Mouse (Mus musculus) forebrain, embryonic 12.5 days (tissue): Measurements from ENCODE around the gene Slc39a1. TPM values are rescaled to one million over a fixed set of nuclear protein-coding genes. Genes with fewer than 3 reads are reported as not detected.

Source experiments
- ATAC-seq: fragments of 200-750 bp; cut with Nextera tagmentation; 2 replicates; pipeline ENCODE4 v1.8.0; 2017; ENCODE audit warnings: moderate TSS enrichment; ENCODE audit not compliant: low FRiP score
- H3K27ac ChIP-seq: fragments of 300-500 bp; sonication (generic); 2 replicates; pipeline ENCODE4 v1.5.1; 2016; ENCODE audit warnings: mild to moderate bottlenecking
- H3K27me3 ChIP-seq: fragments of 300-500 bp; sonication (generic); 2 replicates; pipeline ENCODE4 v1.6.1; 2016; ENCODE audit warnings: mild to moderate bottlenecking
- H3K36me3 ChIP-seq: fragments of 300-500 bp; sonication (generic); replicated peaks from 2 replicates; pipeline ENCODE4 v1.6.1; 2016; ENCODE audit warnings: mild to moderate bottlenecking
- H3K4me1 ChIP-seq: fragments of 300-500 bp; sonication (generic); 2 replicates; pipeline ENCODE4 v1.6.1; 2016
- H3K4me2 ChIP-seq: fragments of 300-500 bp; sonication (generic); 2 replicates; pipeline ENCODE4 v1.6.1; 2016; ENCODE audit warnings: mild to moderate bottlenecking, moderate library complexity
- H3K4me3 ChIP-seq: fragments of 300-500 bp; sonication (generic); replicated peaks from 2 replicates; pipeline ENCODE4 v1.5.1; 2016; ENCODE audit warnings: mild to moderate bottlenecking
- H3K9ac ChIP-seq: fragments of 300-500 bp; sonication (generic); 2 replicates; pipeline ENCODE4 v1.6.1; 2016; ENCODE audit warnings: mild to moderate bottlenecking
- H3K9me3 ChIP-seq: fragments of 300-500 bp; sonication (generic); 2 replicates; pipeline ENCODE4 v1.6.1; 2016
- WGBS: fragments of 180-500 bp; shearing (Covaris S2); methylation state at CpG from one replicate; pipeline ENCODE4 v1.1.7; 2016; 5-methylcytosine and 5-hydroxymethylcytosine counted together
- polyA plus RNA-seq: library from polyadenylated mRNA; unstranded; fragments of >200 nt; fragmentation: Nextera tagmentation; extraction: Ambion mirVana; gene quantifications from 2 replicates; pipeline ENCODE4 v1.2.1, GENCODE M21; 2016

Gene Slc39a1
- polyA plus RNA-seq, 1 experiment from 2014 or later: 32.8 TPM

DNA sequence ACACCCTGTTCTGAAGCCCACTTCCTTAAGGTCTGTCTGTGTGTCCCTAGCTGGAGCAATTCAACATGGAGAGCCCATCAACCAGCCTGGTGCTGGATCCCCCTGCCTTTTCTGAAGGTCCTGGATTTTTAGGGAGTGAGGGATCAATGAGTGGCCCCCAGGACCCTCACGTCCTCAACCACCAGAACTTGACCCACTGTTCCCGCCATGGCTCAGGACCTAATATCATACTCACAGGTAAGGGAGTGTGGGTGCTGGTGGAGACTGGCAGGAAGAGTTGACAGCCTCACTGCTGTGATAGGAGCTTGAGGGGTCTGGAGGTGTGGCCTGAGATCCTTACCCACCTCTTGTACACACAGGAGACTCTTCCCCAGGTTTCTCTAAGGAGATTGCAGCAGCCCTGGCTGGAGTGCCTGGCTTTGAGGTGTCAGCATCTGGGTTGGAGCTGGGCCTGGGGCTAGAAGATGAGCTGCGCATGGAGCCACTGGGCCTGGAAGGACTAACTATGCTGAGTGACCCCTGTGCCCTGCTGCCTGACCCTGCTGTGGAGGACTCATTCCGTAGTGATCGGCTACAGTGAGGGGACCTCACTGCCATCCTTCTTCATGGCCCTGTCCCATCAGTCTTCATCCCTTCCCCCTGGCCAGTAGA is 15.3 kb downstream of the Slc39a1 start:
- Histone ChIP-seq H3K27me3 (no peaks in the 10 kb centered on the region), H3K9ac (no peak overlapping the region), H3K27ac (no peak overlapping the region), H3K4me1 (peaks cover 10% of the 10 kb centered on the region), H3K9me3 (no peaks in the 10 kb centered on the region), H3K4me3 (no peak overlapping the region), H3K36me3 (peaks cover 60% of the 10 kb centered on the region), H3K4me2 (no peak overlapping the region)
- ATAC-seq: no peak
- 94% methylated on average over 5 of the region's 5 CpGs for WGBS

DNA sequence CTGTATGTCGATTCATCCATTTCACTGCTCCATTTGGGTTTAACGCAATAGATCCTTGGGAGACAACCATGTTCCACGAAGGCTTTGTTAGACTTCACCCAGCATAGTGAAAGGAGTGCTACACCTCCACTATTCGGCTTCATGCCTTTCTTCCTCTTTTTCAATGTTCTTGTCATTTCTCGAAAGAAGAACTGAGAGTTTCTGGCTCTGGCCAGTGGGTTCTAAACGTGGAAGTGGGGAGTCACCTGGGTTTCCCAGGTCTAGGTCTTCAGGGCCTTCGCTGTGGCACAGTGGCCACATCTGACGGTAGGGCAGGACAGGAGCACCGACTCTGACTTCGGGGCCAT is 16.7 kb downstream of the Slc39a1 start:
- ATAC-seq: no peak
- peaks cover 10% of the 10 kb centered on the region for H3K4me1 ChIP-seq
- H3K9ac ChIP-seq: peak overlapping the region; percentile 93

DNA sequence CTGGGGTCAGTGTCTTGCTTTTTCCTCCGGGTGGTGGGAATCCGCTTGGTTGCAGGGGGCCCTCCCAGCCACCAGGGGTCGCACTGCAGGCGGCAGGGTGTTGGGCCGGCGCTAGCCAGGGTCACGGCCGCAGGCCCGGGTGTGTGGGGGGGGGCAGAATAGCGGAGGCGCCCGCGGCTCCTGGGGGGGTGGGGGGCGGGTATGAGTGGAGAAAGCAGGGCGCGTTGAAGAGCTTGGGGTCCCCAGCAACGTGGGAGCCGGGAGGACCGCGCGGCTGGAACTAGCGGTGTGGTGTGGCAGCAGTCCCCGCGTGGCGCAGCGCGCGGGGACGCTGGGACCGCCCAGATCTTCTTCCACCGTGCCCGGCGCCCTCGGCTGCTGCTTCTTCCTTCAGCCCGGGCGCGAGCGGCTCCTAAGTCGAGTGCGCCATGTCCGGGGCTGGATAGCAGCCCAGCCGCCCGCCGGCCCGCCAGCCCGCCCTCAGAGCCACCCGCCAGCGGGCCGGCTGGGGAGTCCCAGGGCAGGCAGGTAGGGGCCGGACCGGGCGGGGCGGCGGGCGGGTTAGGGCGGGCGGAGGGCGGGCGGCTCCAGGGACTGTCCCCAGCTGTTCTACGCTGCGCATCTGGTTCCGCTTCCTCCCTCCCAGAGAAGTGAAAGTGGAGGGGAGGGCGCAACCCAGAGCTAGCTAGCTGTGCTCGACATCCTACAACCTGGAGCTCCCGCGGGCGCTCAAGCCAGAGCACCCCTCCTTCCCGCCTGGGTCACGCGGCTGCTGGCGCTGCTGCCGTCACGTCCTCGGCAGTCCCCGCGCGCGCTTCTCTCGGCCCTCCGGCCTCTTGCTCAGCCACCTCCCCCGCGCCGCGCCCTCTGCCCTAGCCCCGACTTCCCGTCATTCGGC is 17.3 kb downstream of the Slc39a1 start, which contains the start of gene Dennd4b:
Gene Dennd4b (plus strand): TSS at position 152 of the 898 bp plus-strand sequence.
- no peaks in the 10 kb centered on the region for H3K27me3 ChIP-seq
- H3K9me3 ChIP-seq: no peaks in the 10 kb centered on the region
- H3K36me3 ChIP-seq: peaks cover 47% of the 10 kb centered on the region
- WGBS: under 1% methylated on average over 65 of the region's 87 CpGs
- peak within 1 kb of the TSS; percentile 91 for H3K27ac ChIP-seq
- peak within 1 kb of the TSS; percentile 88 for H3K4me2 ChIP-seq
- peak within 1 kb of the TSS; percentile 83 for H3K4me3 ChIP-seq
- peaks cover 10% of the 10 kb centered on the region for H3K4me1 ChIP-seq
- ATAC-seq: peak; percentile 84
- peak within 1 kb of the TSS; percentile 93 for H3K9ac ChIP-seq

More for the DNA sequence above, 16.7 kb downstream of the Slc39a1 start:
- Histone ChIP-seq H3K4me2 (peak overlapping the region; percentile 88; the same call in 1 of the 2 replicates), H3K36me3 (peaks cover 47% of the 10 kb centered on the region), H3K9me3 (no peaks in the 10 kb centered on the region), H3K27me3 (no peaks in the 10 kb centered on the region), H3K27ac (peak overlapping the region; percentile 91), H3K4me3 (peak overlapping the region; percentile 83)
- WGBS: 36% methylated on average over 10 of the region's 10 CpGs

DNA sequence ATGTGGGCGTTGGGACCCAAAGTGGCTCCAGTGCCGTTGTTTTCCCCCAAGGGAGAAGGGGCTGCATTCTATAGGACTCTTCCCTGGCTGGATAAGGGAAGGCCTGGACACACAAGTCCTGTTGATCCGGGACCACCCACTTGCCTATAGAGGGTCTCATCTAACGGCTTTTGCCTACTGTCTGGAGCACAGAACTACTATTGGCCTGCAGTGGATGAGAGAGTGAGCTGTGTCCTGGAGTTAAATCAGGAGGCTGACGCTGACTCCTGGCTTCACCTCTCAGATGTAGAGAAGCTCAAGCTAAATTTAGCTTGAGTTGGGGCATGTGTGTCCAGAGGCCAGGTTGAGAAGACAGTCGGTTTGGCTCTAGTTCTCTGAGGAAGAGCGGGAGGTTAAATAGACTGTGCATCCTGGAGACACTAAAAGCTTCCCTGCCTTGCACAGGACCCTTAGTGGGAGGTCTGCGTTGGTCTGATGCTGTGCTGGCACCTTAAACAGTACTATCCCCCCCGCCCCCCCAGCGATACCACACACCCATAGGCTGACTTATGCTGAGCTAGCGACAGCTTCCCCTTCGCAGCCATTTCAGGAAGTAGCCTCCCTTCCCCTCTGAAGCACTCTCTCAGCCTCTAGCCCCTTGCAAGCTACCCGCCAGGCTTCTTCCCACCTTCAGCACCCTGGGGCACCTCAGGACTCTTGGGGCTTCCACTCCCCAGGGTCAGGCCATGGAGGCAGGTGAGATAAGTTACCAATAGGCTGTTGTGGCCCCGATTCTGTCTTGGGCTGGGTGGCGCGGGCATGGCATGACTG is 18.2 kb downstream of the Slc39a1 start:
- peak overlapping the region; percentile 93 for H3K9ac ChIP-seq
- ATAC-seq: peak; percentile 27; the same call in 1 of the 2 replicates
- H3K4me3 ChIP-seq: peak overlapping the region; percentile 83
- H3K27me3 ChIP-seq: no peaks in the 10 kb centered on the region
- peaks cover 10% of the 10 kb centered on the region for H3K4me1 ChIP-seq
- no peaks in the 10 kb centered on the region for H3K9me3 ChIP-seq
- H3K36me3 ChIP-seq: peaks cover 47% of the 10 kb centered on the region
- WGBS: 29% methylated on average over 16 of the region's 16 CpGs
- H3K4me2 ChIP-seq: peak overlapping the region; percentile 88
- peak overlapping the region; percentile 91 for H3K27ac ChIP-seq

DNA sequence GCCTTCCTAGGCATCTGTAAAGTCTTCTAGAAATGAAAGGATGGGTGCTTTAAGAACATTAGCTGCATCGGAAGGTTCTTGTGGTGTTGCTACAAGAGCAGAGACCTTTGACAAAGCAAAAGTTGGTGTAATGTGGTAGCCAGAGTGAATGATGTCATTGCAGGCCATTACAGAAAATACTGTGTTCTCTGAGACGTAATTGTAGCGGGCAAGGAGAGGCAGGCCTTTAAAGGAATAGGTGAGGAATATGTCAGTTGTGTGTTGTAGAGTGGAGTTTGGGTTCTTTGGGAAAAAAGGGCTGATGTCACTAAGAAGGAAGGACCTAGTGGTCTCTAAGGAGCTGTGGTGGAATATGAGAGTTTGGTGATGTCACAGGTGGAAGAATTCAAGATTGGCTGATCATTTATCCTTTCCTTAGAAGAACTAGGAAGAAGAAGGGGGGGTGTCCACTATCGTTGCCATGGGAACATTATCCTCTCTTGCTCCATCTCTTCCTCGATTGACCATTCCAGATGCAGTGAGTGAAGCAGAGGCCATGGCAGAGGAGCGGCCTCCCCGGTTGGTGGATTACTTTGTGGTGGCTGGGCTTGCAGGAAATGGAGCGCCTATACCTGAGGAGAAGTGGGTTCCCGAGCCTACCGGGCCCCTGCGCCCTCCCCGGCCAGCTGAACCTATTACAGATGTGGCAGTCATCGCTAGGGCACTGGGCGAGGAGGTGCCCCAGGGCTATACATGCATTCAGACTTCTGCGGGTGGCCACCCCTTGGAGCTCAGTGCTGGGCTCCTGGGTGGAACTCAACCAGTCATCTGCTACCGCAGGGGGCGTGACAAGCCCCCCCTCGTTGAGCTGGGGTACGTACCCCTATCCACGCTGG is 19.2 kb downstream of the Slc39a1 start:
- H3K36me3 ChIP-seq: peaks cover 41% of the 10 kb centered on the region

DNA sequence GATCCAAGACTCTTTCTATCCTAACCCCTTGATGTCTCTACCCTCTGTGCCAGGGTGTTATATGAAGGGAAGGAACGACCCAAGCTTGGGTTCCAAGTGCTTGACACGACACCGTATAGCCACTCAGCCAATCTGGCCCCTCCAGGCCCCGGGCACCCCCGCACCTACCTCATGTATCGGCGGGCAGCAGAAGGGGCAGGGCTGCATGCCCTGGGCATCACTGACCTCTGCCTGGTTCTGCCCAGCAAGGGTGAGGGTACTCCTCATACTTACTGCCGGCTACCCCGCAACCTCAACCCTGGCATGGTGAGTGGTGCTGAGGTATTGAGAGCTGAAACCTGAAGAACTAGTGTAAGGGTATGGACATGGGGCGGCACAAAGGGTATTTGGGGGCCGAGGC is 20.2 kb downstream of the Slc39a1 start:
- no peak overlapping the region for H3K9ac ChIP-seq
- peaks cover 10% of the 10 kb centered on the region for H3K4me1 ChIP-seq
- H3K4me3 ChIP-seq: no peak overlapping the region
- H3K9me3 ChIP-seq: no peaks in the 10 kb centered on the region
- no peak for ATAC-seq
- H3K36me3 ChIP-seq: peaks cover 41% of the 10 kb centered on the region
- WGBS: 94% methylated on average over 11 of the region's 11 CpGs
- H3K4me2 ChIP-seq: no peak overlapping the region
- H3K27ac ChIP-seq: no peak overlapping the region
- H3K27me3 ChIP-seq: no peaks in the 10 kb centered on the region

More for the DNA sequence above, 19.2 kb downstream of the Slc39a1 start:
- WGBS: 90% methylated on average over 20 of the region's 20 CpGs
- H3K27ac ChIP-seq: no peak overlapping the region
- H3K27me3 ChIP-seq: no peaks in the 10 kb centered on the region
- no peak overlapping the region for H3K4me3 ChIP-seq
- H3K4me2 ChIP-seq: peak overlapping the region; percentile 88; the same call in 1 of the 2 replicates
- no peak for ATAC-seq
- H3K9me3 ChIP-seq: no peaks in the 10 kb centered on the region
- H3K9ac ChIP-seq: peak overlapping the region; percentile 93; the same call in 1 of the 2 replicates
- peaks cover 10% of the 10 kb centered on the region for H3K4me1 ChIP-seq

DNA sequence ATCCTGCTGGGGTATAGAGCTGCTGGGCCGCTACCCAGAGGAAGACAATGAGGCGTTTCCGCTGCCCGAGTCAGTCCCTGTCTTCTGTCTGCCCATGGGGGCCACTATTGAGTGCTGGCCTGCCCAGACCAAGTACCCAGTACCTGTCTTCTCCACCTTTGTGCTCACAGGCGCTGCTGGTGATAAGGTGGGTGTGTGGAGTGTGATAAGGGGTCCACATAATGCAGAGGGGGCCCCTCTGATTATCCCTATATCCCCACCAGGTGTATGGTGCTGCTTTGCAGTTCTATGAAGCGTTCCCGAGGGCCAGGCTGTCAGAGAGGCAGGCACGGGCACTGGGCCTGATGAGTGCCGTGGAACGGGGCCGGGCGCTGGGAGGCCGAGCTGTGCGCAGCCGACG is 21.0 kb downstream of the Slc39a1 start:
- no peak overlapping the region for H3K27ac ChIP-seq
- H3K4me1 ChIP-seq: peaks cover 10% of the 10 kb centered on the region
- H3K4me3 ChIP-seq: no peak overlapping the region
- no peaks in the 10 kb centered on the region for H3K27me3 ChIP-seq
- ATAC-seq: no peak
- H3K9me3 ChIP-seq: no peaks in the 10 kb centered on the region
- no peak overlapping the region for H3K4me2 ChIP-seq
- 87% methylated on average over 16 of the region's 16 CpGs for WGBS
- H3K9ac ChIP-seq: no peak overlapping the region
- peaks cover 40% of the 10 kb centered on the region for H3K36me3 ChIP-seq

DNA sequence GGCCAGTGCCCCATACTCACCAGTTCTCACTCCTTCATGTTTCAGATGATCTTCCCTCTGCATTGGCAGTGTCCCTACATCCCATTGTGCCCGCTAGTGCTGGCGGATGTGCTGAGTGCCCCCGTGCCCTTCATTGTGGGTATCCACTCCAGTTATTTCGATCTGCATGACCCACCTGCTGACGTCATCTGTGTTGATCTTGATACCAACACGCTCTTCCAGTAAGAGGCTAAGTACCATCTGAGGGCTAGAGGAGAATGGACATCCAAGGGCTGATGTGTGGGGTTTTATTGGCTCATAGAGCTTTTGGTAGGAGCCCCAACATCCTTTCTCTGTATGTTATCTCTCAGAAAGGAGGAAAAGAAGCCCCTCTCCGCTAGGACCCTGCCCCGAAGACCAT is 22.8 kb downstream of the Slc39a1 start:
- Histone ChIP-seq H3K9ac (no peak overlapping the region), H3K27me3 (no peaks in the 10 kb centered on the region), H3K36me3 (peaks cover 37% of the 10 kb centered on the region), H3K27ac (no peak overlapping the region), H3K4me1 (peaks cover 9% of the 10 kb centered on the region), H3K4me3 (no peak overlapping the region), H3K4me2 (no peak overlapping the region), H3K9me3 (no peaks in the 10 kb centered on the region)
- 94% methylated on average over 8 of the region's 8 CpGs for WGBS
- ATAC-seq: no peak

DNA sequence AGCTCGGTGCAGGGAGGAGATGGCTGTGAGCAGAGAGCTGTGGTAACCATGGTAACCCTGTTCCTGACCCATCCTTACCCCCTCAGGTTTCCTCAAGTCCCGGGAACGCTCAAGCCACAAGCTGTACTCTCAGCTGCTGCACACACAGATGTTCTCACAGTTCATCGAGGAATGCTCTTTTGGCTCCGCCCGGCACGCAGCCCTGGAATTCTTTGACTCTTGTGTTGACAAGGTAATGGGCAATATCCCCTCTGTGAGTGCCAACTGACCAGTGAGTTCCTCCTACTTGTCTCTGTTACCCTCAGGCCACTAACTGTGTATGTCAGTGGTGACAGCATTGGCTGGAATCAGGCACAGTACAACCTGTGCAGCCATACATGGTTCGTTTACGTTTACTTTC is 24.2 kb downstream of the Slc39a1 start:
- ATAC-seq: no peak
- peaks cover 50% of the 10 kb centered on the region for H3K36me3 ChIP-seq
- no peak overlapping the region for H3K9ac ChIP-seq

DNA sequence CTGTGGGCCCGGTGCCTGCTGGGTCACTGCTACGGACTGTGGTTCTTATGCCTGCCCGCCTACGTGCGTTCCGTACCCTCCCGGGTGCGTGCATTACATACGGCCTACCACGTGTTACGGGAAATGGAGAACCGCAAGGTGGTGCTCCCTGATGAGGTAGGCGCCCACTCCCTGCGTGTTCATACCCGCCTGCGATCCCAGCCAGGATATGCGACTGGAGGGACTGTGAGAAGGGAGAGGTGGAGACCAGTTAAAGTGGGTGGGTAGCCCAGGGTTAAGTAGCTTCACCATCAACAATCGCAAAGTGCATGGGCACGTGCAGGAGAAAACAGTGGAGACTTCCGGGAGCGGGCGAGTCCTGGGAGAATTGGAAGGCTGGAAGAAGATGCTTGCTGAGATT is 25.9 kb downstream of the Slc39a1 start:
- no peak overlapping the region for H3K4me2 ChIP-seq
- no peaks in the 10 kb centered on the region for H3K4me1 ChIP-seq
- H3K27me3 ChIP-seq: no peaks in the 10 kb centered on the region
- peaks cover 66% of the 10 kb centered on the region for H3K36me3 ChIP-seq
- H3K4me3 ChIP-seq: no peak overlapping the region
- WGBS: 93% methylated on average over 22 of the region's 22 CpGs
- H3K27ac ChIP-seq: no peak overlapping the region
- no peak overlapping the region for H3K9ac ChIP-seq
- no peaks in the 10 kb centered on the region for H3K9me3 ChIP-seq
- ATAC-seq: no peak

More for the DNA sequence above, 24.2 kb downstream of the Slc39a1 start:
- Histone ChIP-seq H3K4me3 (no peak overlapping the region), H3K9me3 (no peaks in the 10 kb centered on the region), H3K27ac (no peak overlapping the region), H3K4me2 (no peak overlapping the region), H3K4me1 (no peaks in the 10 kb centered on the region), H3K27me3 (no peaks in the 10 kb centered on the region)
- 75% methylated on average over 9 of the region's 9 CpGs for WGBS

DNA sequence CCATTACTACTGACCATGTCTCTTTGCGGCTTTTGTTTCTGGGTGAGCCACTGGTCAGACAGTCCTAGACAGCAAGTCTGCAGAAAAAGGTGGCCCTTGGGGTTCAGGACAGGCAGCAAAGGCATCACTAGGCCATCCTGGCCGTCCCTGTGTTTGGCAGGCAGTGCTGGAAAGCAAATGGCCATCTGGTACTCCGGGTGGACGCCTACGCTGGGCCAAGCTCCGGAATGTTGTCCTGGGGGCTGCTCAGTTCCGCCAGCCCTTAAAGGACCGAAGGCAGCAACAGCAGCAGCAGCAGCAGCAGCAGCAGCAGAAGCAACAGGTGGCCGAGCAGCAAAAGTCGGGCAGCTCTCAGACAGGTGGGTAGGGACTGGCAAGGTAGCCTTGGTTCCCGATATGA is 27.3 kb downstream of the Slc39a1 start:
- Histone ChIP-seq H3K4me2 (no peak overlapping the region), H3K27ac (no peak overlapping the region), H3K4me3 (no peak overlapping the region), H3K4me1 (no peaks in the 10 kb centered on the region), H3K27me3 (no peaks in the 10 kb centered on the region), H3K9ac (no peak overlapping the region), H3K9me3 (no peaks in the 10 kb centered on the region), H3K36me3 (peaks cover 74% of the 10 kb centered on the region)
- WGBS: 91% methylated on average over 11 of the region's 11 CpGs
- no peak for ATAC-seq
